Mouse (Mus musculus): Measurements from ENCODE around the gene Itpk1.

DNA sequence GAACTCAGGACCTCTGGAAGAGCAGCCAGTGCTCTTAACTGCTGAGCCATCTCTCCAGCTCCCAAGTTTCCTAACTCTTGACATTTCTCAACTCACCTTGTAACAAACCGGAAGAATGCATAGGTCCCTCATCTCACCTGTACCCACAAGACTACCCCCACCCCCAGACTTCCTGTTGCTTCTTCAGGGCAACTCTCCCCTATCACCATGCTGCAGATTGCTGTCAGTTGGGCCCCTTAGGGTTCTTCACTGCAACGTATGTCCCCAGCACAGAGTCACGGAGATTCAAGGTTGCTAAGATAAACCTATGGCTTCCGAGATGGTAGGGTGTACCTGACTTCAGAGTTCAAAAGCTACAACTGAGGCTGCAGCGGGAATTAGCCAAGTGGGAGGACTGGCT is 77.2 kb downstream of the Itpk1 start:
- TF ChIP-seq CTCF (IDR thresholded peaks at IDR 0.05; ENCODE audit: low read depth, low read length): no peak
- TF ChIP-seq EP300 (IDR thresholded peaks at IDR 0.05; ENCODE audit: insufficient read depth, low read depth, low read length): no peak
- TF ChIP-seq POLR2A (IDR thresholded peaks at IDR 0.05; ENCODE audit: insufficient read depth, low read length): no peak
